Mouse (Mus musculus) thymus, postnatal 4 days (tissue): ENCODE data around the gene Bpnt1.

ENCODE experiments used
- DNase-seq: peaks from one replicate; pipeline ENCODE4 v3.0.0; 2021

Gene Bpnt1

GRCm38 (mm10) chr1:185333651-185334050, 1.7 kb downstream of the Bpnt1 start:
- no peak for DNase-seq

GRCm38 (mm10) chr1:185334136-185334535, 2.2 kb downstream of the Bpnt1 start:
- DNase-seq = no peak

- DNase-seq = no peak
Measured at GRCm38 (mm10) chr1:185335231-185335765, 3.3 kb downstream of the Bpnt1 start.

- DNase-seq = no peak
Measured at GRCm38 (mm10) chr1:185336535-185336934, 4.6 kb downstream of the Bpnt1 start.

GRCm38 (mm10) chr1:185342441-185342840, 10.5 kb downstream of the Bpnt1 start:
- no peak for DNase-seq

DNA sequence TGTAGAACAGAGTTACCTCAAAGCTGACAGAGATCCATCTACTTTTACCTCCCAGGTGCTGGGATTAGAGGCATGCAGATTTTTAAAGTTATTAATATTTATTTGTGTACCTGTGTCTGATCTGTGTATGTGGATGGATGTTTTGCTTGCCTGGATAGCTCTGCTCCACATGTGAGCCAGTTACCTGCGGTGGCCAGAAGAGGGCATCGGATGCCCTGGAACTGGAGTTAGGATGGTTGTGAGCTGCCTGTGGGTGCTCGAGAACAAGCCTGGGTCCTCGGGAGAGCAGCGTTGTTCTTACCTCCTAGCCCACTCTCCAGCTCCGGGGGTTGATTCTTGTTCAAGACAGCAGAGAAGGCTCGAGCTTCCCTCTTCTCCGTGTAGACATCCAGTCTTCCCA, 11.5 kb downstream of the Bpnt1 start:
- no peak for DNase-seq

GRCm38 (mm10) chr1:185346188-185346587, 14.2 kb downstream of the Bpnt1 start:
- DNase-seq = no peak

- DNase-seq = no peak
Measured at GRCm38 (mm10) chr1:185349741-185350140, 17.8 kb downstream of the Bpnt1 start.

DNA sequence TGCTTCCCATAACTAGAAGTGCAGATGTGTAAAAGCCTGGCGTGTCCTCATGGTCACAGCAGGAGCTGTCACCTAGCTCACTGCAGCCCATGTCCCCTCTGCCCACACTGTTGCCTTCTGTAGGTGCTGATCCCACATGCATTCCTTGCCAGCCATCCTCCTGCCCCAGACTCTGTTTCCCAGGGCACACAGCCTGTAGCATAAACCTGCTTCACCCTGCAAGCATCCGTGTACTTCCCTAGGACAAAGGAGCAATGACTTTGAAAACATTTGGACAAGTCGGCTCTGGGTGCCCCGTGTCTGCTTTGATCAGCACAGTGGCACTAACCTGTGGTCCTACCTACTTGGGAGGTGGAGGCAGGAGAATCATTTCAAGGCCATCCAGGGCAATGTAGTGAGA, 18.7 kb downstream of the Bpnt1 start:
- no peak for DNase-seq

DNA sequence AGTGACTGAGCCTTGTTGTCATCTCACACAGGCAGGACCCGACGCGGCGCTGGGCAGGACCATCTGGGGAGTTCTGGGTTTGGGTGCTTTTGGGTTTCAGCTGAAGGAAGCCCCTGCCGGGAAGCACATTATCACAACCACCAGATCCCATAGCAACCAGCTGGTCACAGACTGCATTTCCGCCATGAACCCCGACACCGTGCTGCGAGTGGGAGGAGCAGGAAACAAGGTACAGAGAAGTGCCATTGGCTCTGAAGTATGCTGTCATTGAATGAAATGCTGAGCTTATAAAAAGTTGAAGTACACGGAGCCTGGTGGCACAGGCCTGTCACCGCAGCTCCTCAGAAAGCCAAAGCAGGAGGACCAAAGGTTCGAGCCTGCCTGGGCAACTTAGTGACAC, 20.2 kb downstream of the Bpnt1 start:
- DNase-seq = no peak

GRCm38 (mm10) chr1:185353351-185353750, 21.4 kb downstream of the Bpnt1 start:
- DNase-seq = no peak

DNA sequence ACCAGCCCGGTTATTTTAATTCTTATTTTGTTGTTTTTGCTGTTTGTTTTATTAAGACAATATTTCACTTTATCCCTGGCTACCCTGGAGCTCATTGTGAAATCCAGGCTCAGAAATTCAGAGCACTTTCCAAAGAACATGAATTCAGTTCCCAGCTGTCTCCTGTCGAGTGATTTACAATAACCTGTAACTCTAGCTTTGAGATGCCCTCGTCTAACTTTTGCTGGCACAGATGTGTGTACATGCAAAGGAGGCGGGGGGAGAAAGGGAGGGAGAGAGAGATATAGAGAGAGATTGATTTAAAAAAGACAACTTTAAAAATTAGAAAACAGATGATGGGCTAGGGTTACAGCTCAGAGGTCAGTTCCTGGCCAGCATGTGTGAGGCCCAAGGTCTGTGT, 22.8 kb downstream of the Bpnt1 start:
- DNase-seq = no peak

DNA sequence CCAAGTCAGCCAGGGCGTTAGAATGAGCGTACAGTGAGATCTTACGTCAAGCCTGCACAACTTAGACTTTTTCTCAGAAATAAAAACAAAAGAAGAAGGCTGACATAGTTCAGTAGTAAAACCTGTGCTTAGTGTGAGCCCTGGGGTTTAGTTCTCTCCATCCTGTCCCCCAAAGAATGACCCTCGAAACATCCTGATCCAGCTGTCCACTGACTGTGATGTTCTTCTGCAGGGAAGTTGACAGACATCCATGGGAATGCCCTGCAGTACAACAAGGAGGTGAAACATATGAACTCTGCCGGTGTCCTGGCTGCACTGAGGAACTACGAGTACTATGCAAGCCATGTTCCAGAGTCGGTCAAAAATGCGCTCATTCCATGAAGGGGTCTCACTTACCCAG, 24.3 kb downstream of the Bpnt1 start:
- no peak for DNase-seq

GRCm38 (mm10) chr1:185358211-185358610, 26.3 kb downstream of the Bpnt1 start:
- DNase-seq = no peak

DNA sequence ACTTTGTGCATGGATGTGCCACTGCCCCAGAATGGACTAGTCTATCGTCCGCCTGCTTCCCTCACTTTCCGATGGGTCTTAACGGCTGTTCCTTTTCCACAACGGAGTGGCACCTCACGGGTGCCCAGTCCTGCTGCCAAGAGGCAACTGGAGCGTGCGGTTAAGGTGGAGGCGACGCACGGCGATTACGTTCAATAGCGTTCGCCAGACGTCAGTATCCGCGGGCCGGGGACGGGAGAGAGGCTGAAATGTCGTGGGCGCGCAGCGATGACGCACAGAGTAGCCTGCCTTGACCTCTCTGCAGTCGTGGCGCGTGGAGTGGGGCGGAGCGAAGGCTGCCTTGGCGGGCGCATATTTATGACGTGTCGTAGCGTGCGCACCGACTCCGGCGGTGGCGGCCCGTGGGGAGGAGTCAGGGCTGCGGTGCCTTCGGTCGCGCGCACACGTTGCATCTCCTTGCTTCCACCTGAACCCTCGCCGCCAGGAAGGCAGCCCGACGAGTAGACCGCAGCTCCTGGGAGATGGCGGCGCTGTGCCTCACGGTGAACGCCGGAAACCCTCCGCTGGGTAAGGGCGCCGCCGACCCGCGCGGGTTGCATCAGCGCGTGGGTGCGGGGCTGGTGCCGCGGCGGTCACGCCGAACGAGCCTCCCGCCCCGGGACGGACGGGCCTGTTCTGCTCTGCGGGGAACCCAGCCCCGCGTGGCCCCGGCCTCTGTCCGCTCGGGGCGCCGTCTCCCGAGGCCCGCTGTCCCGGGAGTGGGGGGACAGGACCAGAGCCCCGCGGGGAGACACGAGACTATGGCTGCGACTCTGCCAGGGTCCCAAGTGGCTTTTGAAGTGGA, 30.9 kb downstream of the Bpnt1 start, which contains the start of gene Eprs:
Eprs (plus strand) TSS at position 368 of the 844 bp plus-strand sequence.
- peak; percentile 99 for DNase-seq

DNA sequence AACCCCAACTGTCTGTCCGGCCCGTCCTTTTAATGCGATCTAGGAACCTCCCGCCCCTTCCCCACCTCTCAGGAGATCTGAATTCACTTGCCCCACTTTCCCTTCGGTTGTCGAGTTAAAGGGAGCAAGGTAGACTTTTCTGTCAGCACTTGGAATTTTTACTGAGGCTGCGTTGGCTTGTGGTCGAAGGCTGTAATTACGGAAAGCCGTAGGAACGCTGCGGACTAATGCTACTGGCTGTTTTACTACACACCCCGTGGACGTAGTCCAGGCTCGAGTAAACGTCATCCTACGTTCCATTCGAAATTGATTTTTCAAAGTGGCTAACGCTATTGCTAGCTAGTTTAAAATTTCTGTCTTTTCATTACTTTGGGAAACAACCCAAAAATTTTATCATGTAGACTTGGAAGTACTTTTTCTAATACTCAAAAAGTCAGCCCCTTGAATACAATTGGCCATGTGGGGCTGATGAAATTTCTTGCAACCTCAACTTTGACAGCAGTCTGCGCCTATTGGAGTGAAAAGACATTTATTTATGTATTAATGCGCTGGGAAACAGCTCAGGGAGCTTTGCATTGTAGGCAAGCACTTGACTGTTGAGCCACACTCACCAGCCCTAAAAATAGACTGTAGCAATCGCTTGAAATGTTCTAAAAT, 31.7 kb downstream of the Bpnt1 start:
- no peak for DNase-seq

GRCm38 (mm10) chr1:185364183-185364540, 32.2 kb downstream of the Bpnt1 start:
- no peak for DNase-seq

- no peak for DNase-seq
Measured at GRCm38 (mm10) chr1:185367383-185367782, 35.4 kb downstream of the Bpnt1 start.

DNA sequence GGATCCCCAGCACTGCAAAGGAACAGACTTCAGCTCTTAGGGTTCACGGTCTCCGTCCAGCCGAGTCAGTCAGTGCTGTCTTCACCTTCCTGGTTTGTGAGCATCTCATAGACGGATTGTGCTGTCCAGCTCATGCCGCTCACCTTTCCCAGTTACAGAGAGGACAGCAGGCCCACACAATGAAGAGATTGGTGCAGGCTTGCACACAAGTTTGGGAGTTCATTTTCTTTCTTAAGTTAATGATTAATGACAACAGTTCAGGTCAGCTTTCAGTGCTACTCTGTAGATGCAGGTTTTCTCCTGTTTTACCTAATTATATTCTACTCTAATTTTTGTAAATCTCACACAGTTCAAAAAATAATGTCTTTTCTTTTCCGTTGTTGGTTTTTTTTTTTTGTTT, 38.0 kb downstream of the Bpnt1 start:
- DNase-seq = no peak

- DNase-seq = no peak
Measured at GRCm38 (mm10) chr1:185376390-185376789, 44.4 kb downstream of the Bpnt1 start.

DNA sequence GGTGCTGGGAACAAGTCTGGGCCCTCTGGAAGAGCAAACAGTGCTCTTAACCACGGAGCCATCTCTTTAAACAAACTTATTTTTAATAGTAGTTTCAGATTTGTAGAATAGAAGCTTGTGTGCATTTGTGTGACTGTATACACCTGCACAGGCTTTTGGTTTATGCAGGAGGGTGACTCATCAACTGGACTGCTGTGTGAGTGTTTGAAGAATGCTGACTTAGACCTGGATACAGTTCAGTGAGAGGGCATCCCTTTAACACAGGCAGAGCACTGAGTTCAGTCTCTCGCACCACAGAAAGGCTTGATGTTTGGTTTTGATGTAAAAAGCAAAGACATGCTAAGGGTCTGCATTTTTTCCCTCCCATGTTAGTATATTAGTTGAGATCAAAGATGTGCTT, 45.5 kb downstream of the Bpnt1 start:
- no peak for DNase-seq

GRCm38 (mm10) chr1:185401615-185402014, 69.7 kb downstream of the Bpnt1 start:
- no peak for DNase-seq

GRCm38 (mm10) chr1:185404021-185404420, 72.1 kb downstream of the Bpnt1 start:
- peak; percentile 38 for DNase-seq

DNA sequence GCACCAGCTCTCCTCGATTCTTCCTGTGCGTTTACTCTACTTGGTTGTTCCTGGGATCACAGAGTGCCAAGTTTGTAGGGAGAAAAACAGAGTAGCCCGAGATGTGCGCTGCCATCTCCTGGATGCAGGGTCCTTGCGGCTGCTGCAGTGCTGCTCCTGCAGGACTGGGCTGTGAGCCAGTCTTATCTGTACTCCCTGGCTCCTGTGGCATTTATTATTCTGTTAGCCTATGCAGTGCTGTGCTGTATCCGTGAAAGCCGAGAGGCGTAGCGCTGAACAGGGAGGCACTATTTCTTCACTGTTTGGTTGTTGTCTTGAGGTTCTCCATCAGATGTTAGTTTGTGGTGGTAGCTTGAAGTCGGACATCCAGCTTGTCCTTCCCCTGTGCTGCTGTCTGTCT, 74.0 kb downstream of the Bpnt1 start:
- DNase-seq = no peak
